Mouse (Mus musculus): Measurements from ENCODE around the gene Trpc4ap. TPM values are rescaled to one million over a fixed set of nuclear protein-coding genes. Genes with fewer than 3 reads are reported as not detected.

Trpc4ap gene
- total and polyA plus RNA-seq, 3 experiments, result 60.4 to 187 (median 161) TPM

- TF ChIP-seq USF2 (IDR thresholded peaks at IDR 0.05; ENCODE audit: borderline replicate concordance in 1 of 2, insufficient read depth in 1 of 2, low read depth in 1 of 2, low read length in 2 of 2), result no peak
- peak; percentile 96 for TF ChIP-seq MXI1 (IDR thresholded peaks at IDR 0.05; ENCODE audit: low read depth, low read length)
- TF ChIP-seq E2F4 (IDR thresholded peaks at IDR 0.05; ENCODE audit: borderline replicate concordance, low read depth, low read length), result no peak
- no peak for TF ChIP-seq GATA1 (IDR thresholded peaks at IDR 0.05; ENCODE audit: low read depth, low read length)
- TF ChIP-seq KAT2A (conservative IDR thresholded peaks at IDR 0.05; ENCODE audit: low read depth, low read length), result peak; percentile 95
- TF ChIP-seq ZNF384 (IDR thresholded peaks at IDR 0.05; ENCODE audit: low read depth, low read length), result no peak
- TF ChIP-seq MAZ (IDR thresholded peaks at IDR 0.05; ENCODE audit: low read depth, low read length), result peak; percentile 39; the same call in 1 of the 2 replicates
- peak; percentile 98 for TF ChIP-seq SIN3A (IDR thresholded peaks at IDR 0.05; ENCODE audit: low read length)
- no peak for TF ChIP-seq CTCF (IDR thresholded peaks at IDR 0.05 in 2 of 3, conservative IDR thresholded peaks at IDR 0.05 in 1 of 3; ENCODE audit: control insufficient read depth in 1 of 3, insufficient read depth in 1 of 3, low read depth in 2 of 3, low read length in 3 of 3, poor library complexity in 1 of 3, severe bottlenecking in 1 of 3)
- peak; percentile 87 for TF ChIP-seq NELFE (IDR thresholded peaks at IDR 0.05; ENCODE audit: low read depth, low read length)
- peak; percentile 77 to 97 for TF ChIP-seq POLR2A (IDR thresholded peaks at IDR 0.05; ENCODE audit: control insufficient read depth in 1 of 2, insufficient read depth in 1 of 2, low read depth in 1 of 2, low read length in 2 of 2, poor library complexity in 1 of 2)
- TF ChIP-seq TAL1 (IDR thresholded peaks at IDR 0.05; ENCODE audit: low read length), result no peak
- TF ChIP-seq ZC3H11A (IDR thresholded peaks at IDR 0.05; ENCODE audit: low read depth, low read length), result no peak
- TF ChIP-seq ZMIZ1 (IDR thresholded peaks at IDR 0.05; ENCODE audit: low read depth, low read length), result peak; percentile 95
- peak; percentile 87 for TF ChIP-seq MYC (IDR thresholded peaks at IDR 0.05; ENCODE audit: low read depth, low read length)
- TF ChIP-seq SMC3 (IDR thresholded peaks at IDR 0.05; ENCODE audit: low read depth, low read length), result no peak
- no peak; the same call in 1 of the 2 replicates for TF ChIP-seq CHD2 (IDR thresholded peaks at IDR 0.05; ENCODE audit: low read length)
- TF ChIP-seq MYB (IDR thresholded peaks at IDR 0.05; ENCODE audit: low read depth, low read length), result no peak
- TF ChIP-seq HCFC1 (IDR thresholded peaks at IDR 0.05; ENCODE audit: low read depth, low read length), result peak; percentile 100
- no peak for TF ChIP-seq CHD1 (IDR thresholded peaks at IDR 0.05; ENCODE audit: low read depth, low read length)
Measured at GRCm38 (mm10) chr2:155729158-155729645, 37.0 kb upstream of the Trpc4ap start, which contains the start of gene Edem2 (continued).

- Histone ChIP-seq H3K9me3 (replicated peaks; ENCODE audit: insufficient read depth, low read length) (no peaks in the 10 kb centered on the region), H3K4me1 (ENCODE audit: control insufficient read depth in 1 of 2, insufficient read depth in 2 of 2, low read length in 2 of 2) (peaks cover 0 to 14% of the 10 kb centered on the region in 2 experiments; a peak in 2 of 4 replicates), H3K9ac (ENCODE audit: control insufficient read depth, low read depth, low read length, poor library complexity, severe bottlenecking) (peak overlapping the region; percentile 61), H3K27ac (ENCODE audit: control insufficient read depth, low read depth, low read length) (no peak overlapping the region), H3K79me2 (ENCODE audit: control insufficient read depth, insufficient read depth, low read length, poor library complexity) (no peaks in the 10 kb centered on the region), H3K4me3 (ENCODE audit: control insufficient read depth in 1 of 2, insufficient read depth in 1 of 2, low read depth in 2 of 2, low read length in 2 of 2) (peak overlapping the region; percentile 66 to 81), H3K27me3 (ENCODE audit: control insufficient read depth in 1 of 2, insufficient read depth in 2 of 2, low read length in 2 of 2) (peaks cover 1% of the 10 kb centered on the region in 2 experiments; a peak in 2 of 4 replicates), H3K36me3 (ENCODE audit: control insufficient read depth in 1 of 2, insufficient read depth in 2 of 2, low read length in 2 of 2) (peaks cover 0 to 3% of the 10 kb centered on the region in 2 experiments; a peak in 2 of 4 replicates)
- TF ChIP-seq CTCF (IDR thresholded peaks at IDR 0.05 in 2 of 3, conservative IDR thresholded peaks at IDR 0.05 in 1 of 3; ENCODE audit: control insufficient read depth in 1 of 3, insufficient read depth in 1 of 3, low read depth in 2 of 3, low read length in 3 of 3, poor library complexity in 1 of 3, severe bottlenecking in 1 of 3) (no peak), KAT2A (conservative IDR thresholded peaks at IDR 0.05; ENCODE audit: low read depth, low read length) (no peak), MAZ (IDR thresholded peaks at IDR 0.05; ENCODE audit: low read depth, low read length) (no peak), ETS1 (IDR thresholded peaks at IDR 0.05; ENCODE audit: low read depth, low read length) (no peak), ZMIZ1 (IDR thresholded peaks at IDR 0.05; ENCODE audit: low read depth, low read length) (no peak), RCOR1 (IDR thresholded peaks at IDR 0.05; ENCODE audit: low read depth, low read length) (no peak), GABPA (IDR thresholded peaks at IDR 0.05; ENCODE audit: low read depth, low read length) (no peak), USF1 (IDR thresholded peaks at IDR 0.05; ENCODE audit: low read depth, low read length) (no peak), SMC3 (IDR thresholded peaks at IDR 0.05; ENCODE audit: low read depth, low read length) (no peak), CHD2 (IDR thresholded peaks at IDR 0.05; ENCODE audit: low read length) (no peak), MYC (IDR thresholded peaks at IDR 0.05; ENCODE audit: low read depth, low read length) (no peak), MEF2A (IDR thresholded peaks at IDR 0.05; ENCODE audit: extremely low read depth, insufficient replicate concordance, low read depth, low read length, poor library complexity, severe bottlenecking) (no peak)
- no peak for DNase-seq (ENCODE audit: low read depth, low spot score)
Measured at GRCm38 (mm10) chr2:155728742-155729141, 36.6 kb upstream of the Trpc4ap start.
